Mouse (Mus musculus): ENCODE data around the gene S1pr3. TPM values are rescaled to one million over a fixed set of nuclear protein-coding genes. Genes with fewer than 3 reads are reported as not detected.

S1pr3 gene
- polyA plus RNA-seq, 1 experiment from 2014 or later, result 40.4 TPM

DNA sequence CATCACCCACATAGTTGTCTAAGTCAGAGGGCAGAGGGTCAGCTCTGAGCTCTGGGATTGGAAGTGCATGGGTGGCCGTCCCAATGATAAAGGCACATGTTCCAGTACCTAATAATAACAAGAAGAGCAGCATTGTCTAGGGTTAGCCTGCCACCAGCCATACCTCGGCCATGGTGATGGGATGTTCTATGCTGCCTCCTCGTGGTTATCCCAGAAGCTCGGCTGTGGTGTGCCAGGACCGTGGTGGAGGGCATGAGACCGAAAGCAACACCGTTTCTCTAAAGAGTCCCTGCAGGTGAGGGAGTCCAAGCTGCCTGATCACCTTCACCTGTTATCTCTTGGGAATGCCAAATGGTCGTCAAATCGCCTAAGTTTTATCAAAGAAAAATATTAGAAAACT lies 15.2 kb downstream of the S1pr3 start:
- ATAC-seq (ENCODE audit: low FRiP score, low read depth), result no peak
- H3K36me3 ChIP-seq, result no peaks in the 10 kb centered on the region

DNA sequence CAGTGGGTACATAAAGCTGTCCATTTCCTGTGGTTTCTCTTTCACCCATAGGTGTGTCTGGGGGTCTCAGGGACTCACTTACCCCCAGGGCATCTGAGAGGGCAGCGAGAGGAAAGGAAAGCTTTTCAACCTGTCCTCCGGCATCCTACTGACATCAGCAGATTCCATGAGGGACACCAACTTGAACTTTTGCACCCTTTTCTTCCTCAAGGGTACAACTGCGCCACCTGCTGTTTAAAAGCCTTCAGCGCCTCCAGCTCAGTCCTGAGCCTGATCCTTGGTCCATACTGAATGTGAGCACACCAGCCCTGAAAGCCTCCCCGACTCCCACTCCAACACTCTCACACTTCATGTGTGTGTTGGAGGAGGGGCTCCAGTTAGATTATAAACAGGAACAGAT lies 16.2 kb downstream of the S1pr3 start:
- 35% methylated on average over 5 of the region's 5 CpGs for WGBS
- Histone ChIP-seq H3K36me3 (no peaks in the 10 kb centered on the region), H3K27ac (replicated peaks) (no peak overlapping the region), H3K27me3 (no peaks in the 10 kb centered on the region), H3K4me2 (replicated peaks) (no peak overlapping the region), H3K9ac (replicated peaks) (no peak overlapping the region), H3K4me1 (no peaks in the 10 kb centered on the region), H3K4me3 (no peak overlapping the region), H3K9me3 (no peaks in the 10 kb centered on the region)
- no peak for ATAC-seq (ENCODE audit: low FRiP score, low read depth)

More for the DNA sequence above, 15.2 kb downstream of the S1pr3 start:
- Histone ChIP-seq H3K27me3 (0 out of 2 replicates have a peak, but pooled peaks cover 4% of the 10 kb centered on the region), H3K27ac (replicated peaks) (no peak overlapping the region), H3K4me3 (no peak overlapping the region), H3K4me2 (replicated peaks) (no peak overlapping the region), H3K9me3 (no peaks in the 10 kb centered on the region), H3K9ac (replicated peaks) (no peak overlapping the region), H3K4me1 (no peaks in the 10 kb centered on the region)
- 80% methylated on average over 9 of the region's 9 CpGs for WGBS

DNA sequence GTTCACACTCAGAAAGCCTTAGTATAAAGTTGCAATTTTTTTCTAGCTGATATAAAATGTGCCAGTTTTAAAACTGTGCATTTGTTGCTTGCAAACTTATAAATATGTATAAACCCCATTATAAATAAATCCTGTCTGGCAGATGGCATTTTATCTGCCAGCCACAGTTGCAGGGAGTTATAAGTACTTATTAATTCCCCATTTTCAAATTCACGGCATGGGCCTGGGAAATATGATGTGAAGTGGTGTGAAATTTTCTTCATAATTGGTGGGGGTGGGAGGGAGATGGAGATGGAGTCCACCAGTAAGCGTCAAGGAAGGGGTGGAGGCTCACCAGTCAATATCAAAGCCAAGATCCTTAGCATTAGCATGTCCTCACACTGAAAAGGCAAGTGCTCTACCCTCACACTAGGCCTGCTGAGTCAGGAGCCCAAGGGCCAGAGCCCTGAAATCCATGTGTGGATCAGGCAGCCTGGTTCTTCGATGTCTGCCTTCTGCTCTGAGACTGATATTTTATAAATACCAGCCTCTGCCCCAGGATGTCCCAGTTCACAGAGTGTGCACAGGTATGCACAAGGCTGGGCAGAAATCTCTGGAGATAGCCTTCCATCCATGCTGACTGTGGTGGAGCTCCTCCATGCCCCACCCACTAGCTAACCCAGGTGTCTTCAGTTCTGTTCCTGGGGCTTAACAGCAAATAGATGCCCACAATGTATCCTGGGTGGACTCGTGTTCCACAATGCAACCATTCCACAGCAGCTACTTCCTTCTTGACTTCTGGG lies 17.4 kb downstream of the S1pr3 start:
- H3K27ac ChIP-seq (replicated peaks), result no peak overlapping the region
- WGBS, result 86% methylated on average over 4 of the region's 4 CpGs
- ATAC-seq (ENCODE audit: low FRiP score, low read depth), result no peak

DNA sequence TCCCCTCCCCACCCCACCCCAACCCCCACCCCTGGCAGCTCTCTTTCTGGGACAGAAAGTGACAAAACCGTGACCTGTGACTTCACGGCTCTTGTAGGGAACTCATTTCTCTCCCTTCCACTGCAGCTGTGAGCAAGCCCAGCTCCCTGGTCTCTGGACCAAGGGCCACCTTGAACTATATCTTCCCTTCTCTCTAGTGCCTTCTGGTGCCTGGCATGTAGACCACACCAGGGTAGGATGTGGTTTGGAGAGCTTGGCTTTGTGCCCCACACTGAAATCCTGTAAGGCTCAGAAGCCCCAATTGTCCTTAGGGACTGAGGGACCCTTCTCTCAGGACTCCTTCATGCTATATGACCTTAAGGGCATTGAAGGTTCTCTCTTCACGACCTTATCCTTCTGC lies 24.9 kb downstream of the S1pr3 start:
- 53% methylated on average over 3 of the region's 3 CpGs for WGBS
- H3K27ac ChIP-seq (replicated peaks), result no peak overlapping the region
- H3K9me3 ChIP-seq, result no peaks in the 10 kb centered on the region
- H3K27me3 ChIP-seq, result no peaks in the 10 kb centered on the region
- H3K4me3 ChIP-seq, result no peak overlapping the region
- no peaks in the 10 kb centered on the region for H3K36me3 ChIP-seq
- H3K9ac ChIP-seq (replicated peaks), result no peak overlapping the region
- ATAC-seq (ENCODE audit: low FRiP score, low read depth), result no peak
- no peak overlapping the region for H3K4me2 ChIP-seq (replicated peaks)
- H3K4me1 ChIP-seq, result peaks cover 8% of the 10 kb centered on the region

More for the DNA sequence above, 17.4 kb downstream of the S1pr3 start:
- Histone ChIP-seq H3K4me3 (no peak overlapping the region), H3K9me3 (no peaks in the 10 kb centered on the region), H3K4me1 (no peaks in the 10 kb centered on the region), H3K27me3 (no peaks in the 10 kb centered on the region), H3K36me3 (no peaks in the 10 kb centered on the region), H3K4me2 (replicated peaks) (no peak overlapping the region), H3K9ac (replicated peaks) (no peak overlapping the region)

DNA sequence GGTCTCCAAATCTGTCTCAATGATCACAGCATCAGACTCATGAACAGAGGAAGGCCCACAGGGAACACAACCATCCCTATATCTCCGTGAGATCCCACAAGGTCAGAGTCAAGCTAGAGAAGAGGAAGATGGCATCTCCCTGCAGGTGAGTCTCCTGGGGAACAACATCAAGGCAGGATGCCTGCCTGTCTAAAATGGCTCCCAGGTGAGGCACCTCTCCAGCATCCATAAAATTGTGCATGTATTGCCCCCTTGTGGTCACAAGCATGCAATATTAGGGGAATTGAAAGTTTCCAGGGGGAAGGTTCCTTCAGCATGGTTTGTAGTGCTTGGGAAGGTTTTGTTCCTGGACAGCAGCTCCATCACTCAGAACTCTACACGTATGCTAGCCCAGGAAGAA lies 26.0 kb downstream of the S1pr3 start:
- no peak overlapping the region for H3K27ac ChIP-seq (replicated peaks)
- H3K9me3 ChIP-seq, result no peaks in the 10 kb centered on the region
- 80% methylated on average over 2 of the region's 2 CpGs for WGBS
- H3K9ac ChIP-seq (replicated peaks), result no peak overlapping the region
- H3K4me1 ChIP-seq, result peaks cover 8% of the 10 kb centered on the region
- no peaks in the 10 kb centered on the region for H3K27me3 ChIP-seq
- no peak overlapping the region for H3K4me3 ChIP-seq
- ATAC-seq (ENCODE audit: low FRiP score, low read depth), result no peak
- H3K36me3 ChIP-seq, result no peaks in the 10 kb centered on the region; the same call in 1 of the 2 replicates
- no peak overlapping the region for H3K4me2 ChIP-seq (replicated peaks)

DNA sequence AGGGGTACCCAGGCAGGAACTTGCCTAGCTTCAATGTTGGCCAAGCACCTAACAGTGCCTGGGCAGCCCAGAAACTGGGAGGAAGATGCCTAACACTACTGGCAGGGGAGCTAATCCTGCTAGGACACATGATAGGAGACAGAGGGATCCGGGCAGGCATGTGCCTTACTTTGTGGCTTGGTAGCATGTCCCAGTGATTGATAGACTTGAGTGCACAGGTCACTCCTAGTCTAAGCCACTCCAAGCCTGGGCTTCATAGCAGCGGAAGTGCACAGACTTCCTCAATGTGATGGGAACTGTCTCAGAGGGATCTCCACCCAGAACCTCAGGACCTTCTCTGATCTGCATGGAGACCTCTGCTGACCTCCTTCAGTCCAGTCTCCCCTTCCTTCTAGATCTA lies 26.7 kb downstream of the S1pr3 start:
- Histone ChIP-seq H3K27me3 (no peaks in the 10 kb centered on the region), H3K27ac (replicated peaks) (no peak overlapping the region), H3K4me3 (no peak overlapping the region), H3K36me3 (no peaks in the 10 kb centered on the region; the same call in 1 of the 2 replicates), H3K4me1 (peaks cover 8% of the 10 kb centered on the region), H3K9me3 (no peaks in the 10 kb centered on the region), H3K4me2 (replicated peaks) (no peak overlapping the region), H3K9ac (replicated peaks) (no peak overlapping the region)
- no peak for ATAC-seq (ENCODE audit: low FRiP score, low read depth)
- 85% methylated on average over 2 of the region's 2 CpGs for WGBS

DNA sequence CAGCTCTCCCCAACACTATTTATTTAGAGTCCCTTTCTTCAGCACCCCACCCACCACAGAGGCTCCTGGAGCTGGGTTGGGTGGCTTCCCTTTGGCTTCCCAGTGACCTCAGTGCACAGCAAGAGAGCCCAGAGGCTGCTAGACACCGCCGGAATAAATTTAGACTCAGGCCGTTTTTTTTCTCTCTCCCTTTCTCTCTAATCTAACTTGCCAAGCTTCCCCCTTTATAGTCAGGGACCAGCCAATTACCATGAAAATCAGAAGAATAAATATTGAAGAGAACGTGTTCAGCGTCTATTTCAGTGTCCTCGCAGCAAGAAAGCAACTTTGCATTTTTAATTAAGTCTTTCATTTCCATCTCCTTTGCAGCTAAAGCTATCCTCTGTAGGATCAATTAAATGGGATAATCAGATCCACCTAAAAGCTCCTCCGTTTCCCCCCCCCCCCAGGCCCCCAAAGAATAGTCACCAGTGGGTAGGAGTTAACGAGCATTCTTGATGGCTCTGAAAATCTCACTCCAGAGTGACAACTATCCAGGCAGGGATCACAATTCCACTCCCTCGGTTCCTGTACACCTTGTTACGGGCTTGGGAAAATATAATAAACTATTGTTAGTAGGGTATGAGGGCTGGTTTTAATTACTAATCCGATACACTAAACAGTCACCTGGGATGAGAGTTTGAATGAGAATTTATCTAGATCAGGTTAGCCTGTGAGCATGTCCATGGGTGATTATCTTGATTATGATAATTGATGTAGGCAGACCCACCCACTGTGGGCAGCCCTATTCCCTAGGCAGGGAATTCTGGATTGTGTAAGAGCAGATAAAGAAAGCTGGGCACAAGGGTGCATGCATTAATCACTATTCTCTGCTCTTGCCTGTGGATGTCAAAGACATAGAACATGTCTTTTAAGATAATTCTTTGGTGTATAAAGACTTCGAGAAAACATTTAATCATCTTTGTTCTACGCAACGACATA lies 29.0 kb downstream of the S1pr3 start:
- Histone ChIP-seq H3K4me1 (peaks cover 8% of the 10 kb centered on the region), H3K27me3 (no peaks in the 10 kb centered on the region), H3K36me3 (peaks cover 1% of the 10 kb centered on the region; the same call in 1 of the 2 replicates), H3K9ac (replicated peaks) (no peak overlapping the region), H3K27ac (replicated peaks) (peak overlapping the region; percentile 49; the same call in 1 of the 2 replicates), H3K4me2 (replicated peaks) (no peak overlapping the region), H3K4me3 (no peak overlapping the region), H3K9me3 (no peaks in the 10 kb centered on the region)
- peak; percentile 58 for ATAC-seq (ENCODE audit: low FRiP score, low read depth)
- 51% methylated on average over 14 of the region's 14 CpGs for WGBS

DNA sequence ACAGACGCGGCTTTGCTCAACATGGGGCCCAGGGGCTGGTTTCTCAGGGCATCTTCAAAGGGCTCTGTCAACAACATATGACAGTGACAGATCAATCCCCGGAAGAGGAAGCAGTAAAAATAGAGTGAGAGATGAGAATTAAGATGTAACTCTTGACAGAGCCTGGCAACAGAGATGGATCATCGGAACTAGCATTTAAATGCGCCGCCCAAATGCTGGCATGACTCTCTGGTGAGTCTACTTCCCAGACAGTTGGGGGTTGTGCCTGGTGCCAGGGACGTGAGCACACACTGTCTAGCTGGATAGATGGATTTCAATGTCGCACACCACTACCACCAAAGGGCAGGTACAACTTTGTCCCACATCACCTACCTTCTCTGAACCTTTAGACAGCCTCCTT lies 34.5 kb downstream of the S1pr3 start:
- no peaks in the 10 kb centered on the region for H3K27me3 ChIP-seq
- 87% methylated on average over 8 of the region's 8 CpGs for WGBS
- H3K9me3 ChIP-seq, result no peaks in the 10 kb centered on the region
- ATAC-seq (ENCODE audit: low FRiP score, low read depth), result no peak
- no peaks in the 10 kb centered on the region for H3K4me1 ChIP-seq
- peaks cover 6% of the 10 kb centered on the region; the same call in 1 of the 2 replicates for H3K36me3 ChIP-seq
- H3K27ac ChIP-seq (replicated peaks), result no peak overlapping the region
- H3K4me2 ChIP-seq (replicated peaks), result no peak overlapping the region
- H3K4me3 ChIP-seq, result no peak overlapping the region
- H3K9ac ChIP-seq (replicated peaks), result no peak overlapping the region

DNA sequence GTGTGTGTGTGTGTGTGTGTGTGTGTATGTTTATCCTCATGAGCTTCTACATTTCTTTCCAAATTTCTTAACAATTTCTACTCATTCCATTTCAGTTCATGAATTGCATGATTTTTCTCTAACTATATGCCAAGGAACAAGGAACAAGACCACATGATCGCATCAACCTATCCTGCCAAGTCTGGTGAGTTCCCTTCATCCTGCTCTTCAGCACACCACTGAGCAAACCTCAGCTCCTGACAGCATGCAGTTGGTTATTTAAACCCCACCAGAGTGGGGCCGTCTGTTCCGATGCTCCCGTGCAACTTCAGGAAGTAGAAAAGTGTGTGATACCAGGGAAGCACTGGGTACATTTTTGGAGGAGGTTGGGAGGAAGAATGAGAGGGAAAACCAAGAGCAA lies 38.1 kb downstream of the S1pr3 start:
- no peak overlapping the region for H3K27ac ChIP-seq (replicated peaks)
- no peaks in the 10 kb centered on the region for H3K27me3 ChIP-seq
- no peak overlapping the region for H3K4me2 ChIP-seq (replicated peaks)
- 0 out of 2 replicates have a peak, but pooled peaks cover 6% of the 10 kb centered on the region for H3K36me3 ChIP-seq
- H3K9me3 ChIP-seq, result no peaks in the 10 kb centered on the region
- H3K4me1 ChIP-seq, result no peaks in the 10 kb centered on the region
- ATAC-seq (ENCODE audit: low FRiP score, low read depth), result no peak
- no peak overlapping the region for H3K4me3 ChIP-seq
- 78% methylated on average over 4 of the region's 4 CpGs for WGBS
- H3K9ac ChIP-seq (replicated peaks), result no peak overlapping the region

DNA sequence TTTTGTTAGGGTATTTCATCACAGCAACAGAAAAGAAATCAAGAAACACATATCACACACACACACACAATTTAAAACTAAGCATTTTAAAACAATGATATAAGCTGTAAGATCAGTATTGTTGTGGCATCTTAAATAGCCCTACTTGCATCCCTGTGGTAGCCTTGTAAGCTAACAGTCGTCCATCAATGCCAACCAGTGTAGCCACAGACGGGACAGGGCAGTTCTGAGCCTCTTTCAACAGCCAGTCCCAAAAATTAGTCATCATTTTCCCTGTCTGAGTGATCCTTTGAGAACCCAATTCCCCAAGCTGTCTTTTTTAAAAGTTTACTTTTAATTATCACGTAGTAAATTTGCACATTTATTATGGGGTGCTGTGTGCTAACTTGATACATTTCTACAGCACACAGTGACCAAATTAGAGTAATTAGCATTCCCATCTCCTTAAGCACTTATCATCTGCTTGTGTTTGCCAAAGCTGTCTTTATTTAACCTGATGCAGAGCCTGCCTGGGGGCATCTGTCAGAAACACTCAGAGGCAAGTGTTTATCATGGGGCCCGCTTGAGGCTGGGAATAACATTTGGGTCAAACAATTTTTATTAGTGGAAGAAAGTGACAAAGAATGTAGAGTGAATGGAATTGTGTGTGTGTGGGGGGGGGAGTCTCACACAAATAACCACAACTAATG lies 47.9 kb downstream of the S1pr3 start:
- 59% methylated on average over 4 of the region's 4 CpGs for WGBS
- Histone ChIP-seq H3K4me1 (no peaks in the 10 kb centered on the region), H3K27me3 (no peaks in the 10 kb centered on the region), H3K4me3 (no peak overlapping the region), H3K9me3 (no peaks in the 10 kb centered on the region), H3K27ac (replicated peaks) (no peak overlapping the region), H3K4me2 (replicated peaks) (no peak overlapping the region), H3K36me3 (no peaks in the 10 kb centered on the region; the same call in 1 of the 2 replicates), H3K9ac (replicated peaks) (no peak overlapping the region)
- ATAC-seq (ENCODE audit: low FRiP score, low read depth), result no peak

DNA sequence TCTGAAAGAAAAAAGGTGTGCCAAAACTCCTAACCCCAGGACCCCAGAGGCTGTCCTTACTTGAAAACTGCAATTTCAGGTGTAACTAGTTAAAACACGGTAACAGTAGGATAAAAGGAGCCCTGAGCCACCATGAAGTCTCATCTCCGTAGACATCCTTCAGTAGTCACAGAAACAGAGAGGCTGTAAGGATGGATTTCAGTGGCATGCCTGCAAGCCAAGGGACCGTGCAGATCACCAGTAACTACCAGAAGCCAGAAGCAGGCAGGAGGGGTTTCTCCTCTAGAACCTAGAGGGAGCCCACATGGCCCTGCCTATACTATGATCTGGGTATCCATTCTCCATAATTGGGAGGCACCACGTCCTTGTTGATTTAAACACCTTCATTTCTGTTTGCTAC lies 55.9 kb downstream of the S1pr3 start:
- no peak overlapping the region for H3K27ac ChIP-seq (replicated peaks)
- no peaks in the 10 kb centered on the region for H3K4me1 ChIP-seq
- WGBS, result 75% methylated on average over 4 of the region's 4 CpGs
- no peak overlapping the region for H3K4me2 ChIP-seq (replicated peaks)
- no peak overlapping the region for H3K4me3 ChIP-seq
- H3K36me3 ChIP-seq, result no peaks in the 10 kb centered on the region; the same call in 1 of the 2 replicates
- no peak for ATAC-seq (ENCODE audit: low FRiP score, low read depth)
- no peaks in the 10 kb centered on the region for H3K9me3 ChIP-seq
- no peaks in the 10 kb centered on the region for H3K27me3 ChIP-seq
- H3K9ac ChIP-seq (replicated peaks), result no peak overlapping the region
